Mouse (Mus musculus) layer of hippocampus, adult 9-10 months (tissue): ENCODE results near the gene Pxk.
A peak's percentile ranks its signal among the peaks of the same experiment; 100 is the strongest.

Experiments used
- DNase-seq: peaks from one replicate; pipeline ENCODE4 v3.0.0; 2022; ENCODE audit warnings: low spot score

Gene Pxk

GRCm38 (mm10) chr14:8097978-8098686 lies at the start of gene Pxk:
Pxk (plus strand) TSS chr14:8098211.
- DNase-seq: peak; percentile 50

- DNase-seq: no peak
These were observed 48.7 kb upstream of the Pxk start for GRCm38 (mm10) chr14:8049334-8049733.

GRCm38 (mm10) chr14:8051869-8052268 lies 46.1 kb upstream of the Pxk start:
- no peak for DNase-seq

GRCm38 (mm10) chr14:8052661-8053060 lies 45.4 kb upstream of the Pxk start:
- no peak for DNase-seq

GRCm38 (mm10) chr14:8054310-8055102 lies 43.5 kb upstream of the Pxk start:
- no peak for DNase-seq

GRCm38 (mm10) chr14:8056076-8056475 lies 41.9 kb upstream of the Pxk start:
- DNase-seq: no peak

- DNase-seq: no peak
These were observed 38.1 kb upstream of the Pxk start for GRCm38 (mm10) chr14:8059938-8060337.

- DNase-seq: no peak
These were observed 35.9 kb upstream of the Pxk start for GRCm38 (mm10) chr14:8062076-8062475.

- no peak for DNase-seq
These were observed 35.3 kb upstream of the Pxk start for GRCm38 (mm10) chr14:8062537-8063301.

GRCm38 (mm10) chr14:8063835-8064785 lies 33.9 kb upstream of the Pxk start:
- no peak for DNase-seq

- DNase-seq: peak; percentile 91
These were observed 17.8 kb upstream of the Pxk start, which contains the start of gene Rpp14 for GRCm38 (mm10) chr14:8080165-8080679. Rpp14 (plus strand) TSS chr14:8080367.

GRCm38 (mm10) chr14:8080718-8081117 lies 17.3 kb upstream of the Pxk start:
- DNase-seq: no peak

GRCm38 (mm10) chr14:8082949-8083348 lies 15.1 kb upstream of the Pxk start:
- DNase-seq: no peak

GRCm38 (mm10) chr14:8089016-8089415 lies 9.0 kb upstream of the Pxk start:
- DNase-seq: no peak

- peak; percentile 57 for DNase-seq
These were observed 5.4 kb upstream of the Pxk start for GRCm38 (mm10) chr14:8092573-8092972.

GRCm38 (mm10) chr14:8093427-8093826 lies 4.6 kb upstream of the Pxk start:
- no peak for DNase-seq

- DNase-seq: no peak
These were observed 3.0 kb upstream of the Pxk start for GRCm38 (mm10) chr14:8094931-8095561.

- no peak for DNase-seq
These were observed 2.5 kb upstream of the Pxk start for GRCm38 (mm10) chr14:8095562-8095950.

GRCm38 (mm10) chr14:8098687-8098995 lies 630 bp downstream of the Pxk start:
- DNase-seq: no peak

- DNase-seq: peak; percentile 43
These were observed 1.6 kb downstream of the Pxk start for GRCm38 (mm10) chr14:8099561-8100021.

GRCm38 (mm10) chr14:8101886-8102285 lies 3.9 kb downstream of the Pxk start:
- no peak for DNase-seq
